Mouse (Mus musculus): Measurements from ENCODE around the gene 1810009A15Rik. TPM values are rescaled to one million over a fixed set of nuclear protein-coding genes. Genes with fewer than 3 reads are reported as not detected.
"Not testable (repeated sequence)": the region's sequence is repeated elsewhere in the genome, so short reads cannot be mapped to it uniquely, and the experiment has no call there.

1810009A15Rik gene
- total RNA-seq (2014; fragmentation: Nextera tagmentation) (76.6 and 113 TPM in 2 replicates), total RNA-seq (2017) (94.2 and 120 TPM in 2 replicates)

GRCm38 (mm10) chr19:8888511-8889385, at the start of gene 1810009A15Rik, which contains the start of gene Gm49416:
Gene 1810009A15Rik (plus strand): TSS chr19:8888853.
Gene Gm49416 (plus strand): TSS chr19:8888926.
- ATAC-seq (replicated peaks; ENCODE audit: low FRiP score, low TSS enrichment, poor library complexity, severe bottlenecking): peak; percentile 87

DNA sequence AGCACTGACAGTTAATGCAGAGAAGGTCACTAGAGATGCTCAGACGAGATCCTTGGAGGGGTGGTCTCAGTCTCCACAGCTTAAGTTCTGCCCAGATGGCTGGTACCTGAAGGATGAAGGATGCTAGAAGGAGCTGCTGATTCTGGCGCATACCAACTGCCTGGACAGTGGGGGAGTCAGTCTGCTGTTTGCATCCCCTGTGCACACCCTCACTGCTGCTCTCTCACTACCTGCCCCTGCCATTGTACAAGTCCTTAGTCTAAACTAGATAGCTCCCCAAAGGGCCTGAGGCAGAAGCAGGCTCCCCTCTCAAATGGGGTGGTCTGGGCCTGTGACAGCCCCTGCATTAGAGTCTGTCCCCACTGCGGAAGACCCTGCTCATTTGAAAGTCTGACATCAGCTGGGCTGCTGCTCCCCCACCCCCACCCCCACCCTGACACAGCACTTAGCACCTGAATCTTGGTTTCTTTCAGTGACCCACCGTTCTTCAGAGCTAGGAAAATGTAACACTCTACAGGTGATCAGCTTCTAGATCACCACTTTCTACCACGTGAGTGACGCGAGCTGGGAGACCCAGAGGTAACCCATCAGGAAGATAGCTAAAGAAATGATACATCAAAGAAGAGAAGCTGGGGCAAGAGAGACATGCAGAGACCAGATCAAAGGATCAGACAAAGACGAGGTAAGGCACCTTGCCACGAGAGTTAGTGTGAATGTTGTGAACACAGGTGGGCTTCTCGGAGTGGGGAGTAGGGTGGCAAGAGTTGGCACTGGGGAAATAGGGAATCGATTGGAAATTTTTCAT, 49.3 kb upstream of the 1810009A15Rik start, which contains the start of gene Gng3:
Gng3 (minus strand) TSS at position 92 of the 805 bp plus-strand sequence.
- no peak for ATAC-seq (replicated peaks; ENCODE audit: low FRiP score, low TSS enrichment, poor library complexity, severe bottlenecking)

DNA sequence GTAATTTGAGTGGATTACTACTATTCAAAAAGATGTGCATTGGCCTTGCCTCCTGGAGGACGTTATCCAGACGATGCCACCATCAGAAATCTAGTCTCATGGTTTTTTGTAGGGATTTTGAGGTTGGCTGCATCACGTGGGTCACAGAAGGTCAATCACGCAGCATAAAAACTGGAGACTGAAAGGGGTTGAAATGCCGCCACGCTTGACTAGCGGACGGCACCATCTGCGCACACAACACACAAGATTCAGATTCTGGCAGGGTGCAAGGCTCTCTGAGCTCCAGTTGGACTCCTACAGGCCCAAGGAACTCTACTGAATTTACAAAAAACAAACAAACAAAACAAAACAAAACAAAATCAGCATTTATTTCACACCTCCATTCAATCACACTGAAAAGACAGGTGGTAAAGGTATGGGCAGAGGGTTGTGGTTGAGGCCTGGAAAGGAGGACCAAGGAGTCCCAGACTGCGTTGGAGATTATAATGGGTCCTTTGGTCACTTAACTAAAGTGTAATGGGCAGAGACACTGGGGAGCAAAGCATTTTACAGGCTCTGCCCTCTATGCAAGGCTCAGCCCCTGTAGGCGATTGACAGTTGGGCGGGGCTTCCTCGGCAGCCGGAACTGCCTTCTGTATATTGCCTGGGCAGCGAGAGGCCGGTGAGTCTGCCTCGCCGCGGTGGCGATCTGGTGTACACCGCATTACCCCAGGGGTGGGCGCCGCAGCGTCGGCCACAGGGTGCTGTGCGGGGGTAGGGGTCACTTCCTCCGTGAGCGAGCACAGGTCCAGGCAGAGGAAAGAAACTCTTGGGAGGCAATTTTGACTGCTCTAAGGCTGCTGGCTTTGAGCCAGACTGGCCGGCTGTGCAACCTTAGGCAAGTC, 48.5 kb upstream of the 1810009A15Rik start:
- peak; percentile 71 for ATAC-seq (replicated peaks; ENCODE audit: low FRiP score, low TSS enrichment, poor library complexity, severe bottlenecking)

GRCm38 (mm10) chr19:8841012-8841411, 47.6 kb upstream of the 1810009A15Rik start:
- ATAC-seq (replicated peaks; ENCODE audit: low FRiP score, low TSS enrichment, poor library complexity, severe bottlenecking): no peak

GRCm38 (mm10) chr19:8842961-8843360, 45.7 kb upstream of the 1810009A15Rik start:
- ATAC-seq (replicated peaks; ENCODE audit: low FRiP score, low TSS enrichment, poor library complexity, severe bottlenecking): no peak

GRCm38 (mm10) chr19:8844371-8845129, 44.1 kb upstream of the 1810009A15Rik start:
- peak; percentile 42; the same call in 1 of the 2 replicates for ATAC-seq (replicated peaks; ENCODE audit: low FRiP score, low TSS enrichment, poor library complexity, severe bottlenecking)

DNA sequence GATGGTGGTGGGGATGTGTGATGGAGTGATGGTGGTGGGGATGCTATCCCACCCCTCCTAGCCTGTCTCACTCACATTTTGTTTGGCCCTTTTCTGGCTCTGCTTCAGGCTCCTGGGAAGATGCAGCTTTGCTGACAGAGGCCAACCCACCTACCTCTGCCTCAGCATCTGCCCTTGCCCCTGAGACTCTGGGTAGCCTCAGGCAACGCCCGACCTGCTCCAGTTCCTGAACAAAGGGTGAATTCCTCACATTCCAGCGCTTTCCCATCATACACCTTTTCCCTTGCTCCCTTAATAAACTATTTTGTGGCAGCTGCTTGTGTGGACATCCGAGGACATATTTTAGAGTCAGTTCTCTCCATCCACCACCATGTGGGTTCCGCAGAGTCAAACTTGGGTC, 40.3 kb upstream of the 1810009A15Rik start:
- ATAC-seq (replicated peaks; ENCODE audit: low FRiP score, low TSS enrichment, poor library complexity, severe bottlenecking): no peak

- peak; percentile 36; the same call in 1 of the 2 replicates for ATAC-seq (replicated peaks; ENCODE audit: low FRiP score, low TSS enrichment, poor library complexity, severe bottlenecking)
Observed at GRCm38 (mm10) chr19:8850402-8850901, 38.2 kb upstream of the 1810009A15Rik start, which contains the start of gene Lrrn4cl. Gene Lrrn4cl (plus strand): TSS chr19:8850768.

DNA sequence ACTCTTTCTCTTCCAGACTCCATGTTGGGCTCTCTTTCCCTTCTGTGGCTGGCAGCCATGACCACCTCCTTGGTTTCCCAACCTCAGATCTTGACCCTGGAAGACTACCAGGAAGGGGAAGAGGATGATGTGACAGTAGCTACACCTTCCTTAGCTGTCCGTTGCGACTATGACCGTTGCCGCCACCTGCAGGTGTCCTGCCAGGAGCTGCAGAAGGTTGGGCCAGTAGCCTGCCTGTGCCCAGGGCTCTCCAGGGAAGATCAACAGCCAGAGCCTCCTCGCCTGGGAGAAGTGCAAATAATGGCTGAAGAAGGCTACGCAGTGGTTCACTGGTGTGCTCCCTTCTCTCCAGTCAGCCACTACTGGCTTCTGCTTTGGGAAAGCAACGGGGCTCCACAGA, 37.0 kb upstream of the 1810009A15Rik start:
- ATAC-seq (replicated peaks; ENCODE audit: low FRiP score, low TSS enrichment, poor library complexity, severe bottlenecking): no peak

GRCm38 (mm10) chr19:8852236-8852928, 36.3 kb upstream of the 1810009A15Rik start:
- ATAC-seq (replicated peaks; ENCODE audit: low FRiP score, low TSS enrichment, poor library complexity, severe bottlenecking): no peak

DNA sequence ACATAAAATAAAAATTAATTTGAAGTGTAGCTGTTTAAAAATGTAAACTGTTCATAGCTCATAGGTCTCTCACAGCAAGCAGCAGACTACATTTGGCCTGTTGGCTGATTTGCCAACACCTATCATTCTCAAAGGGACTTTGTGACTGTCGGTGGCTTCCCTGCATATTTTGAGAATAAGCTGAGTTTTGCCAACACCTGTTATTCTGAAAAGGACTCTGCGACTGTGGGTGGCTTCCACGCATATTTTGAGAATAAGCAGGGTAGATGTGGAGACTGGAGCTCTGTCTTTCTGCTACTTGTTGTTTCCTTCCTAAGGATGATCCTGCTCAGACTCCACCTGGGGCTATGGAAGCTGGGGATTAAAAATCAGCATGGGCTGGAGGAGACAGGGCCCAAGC, 35.5 kb upstream of the 1810009A15Rik start:
- no peak for ATAC-seq (replicated peaks; ENCODE audit: low FRiP score, low TSS enrichment, poor library complexity, severe bottlenecking)

GRCm38 (mm10) chr19:8857689-8858088, 31.0 kb upstream of the 1810009A15Rik start:
- ATAC-seq (replicated peaks; ENCODE audit: low FRiP score, low TSS enrichment, poor library complexity, severe bottlenecking): 0 out of 2 replicates have a peak, but pooled peaks have one; percentile 52

- ATAC-seq (replicated peaks; ENCODE audit: low FRiP score, low TSS enrichment, poor library complexity, severe bottlenecking): no peak
Observed at GRCm38 (mm10) chr19:8859018-8859417, 29.6 kb upstream of the 1810009A15Rik start.

- ATAC-seq (replicated peaks; ENCODE audit: low FRiP score, low TSS enrichment, poor library complexity, severe bottlenecking): no peak
Observed at GRCm38 (mm10) chr19:8864265-8864664, 24.4 kb upstream of the 1810009A15Rik start.

- ATAC-seq (replicated peaks; ENCODE audit: low FRiP score, low TSS enrichment, poor library complexity, severe bottlenecking): not testable (repeated sequence)
Observed at GRCm38 (mm10) chr19:8870381-8870780, 18.3 kb upstream of the 1810009A15Rik start.

DNA sequence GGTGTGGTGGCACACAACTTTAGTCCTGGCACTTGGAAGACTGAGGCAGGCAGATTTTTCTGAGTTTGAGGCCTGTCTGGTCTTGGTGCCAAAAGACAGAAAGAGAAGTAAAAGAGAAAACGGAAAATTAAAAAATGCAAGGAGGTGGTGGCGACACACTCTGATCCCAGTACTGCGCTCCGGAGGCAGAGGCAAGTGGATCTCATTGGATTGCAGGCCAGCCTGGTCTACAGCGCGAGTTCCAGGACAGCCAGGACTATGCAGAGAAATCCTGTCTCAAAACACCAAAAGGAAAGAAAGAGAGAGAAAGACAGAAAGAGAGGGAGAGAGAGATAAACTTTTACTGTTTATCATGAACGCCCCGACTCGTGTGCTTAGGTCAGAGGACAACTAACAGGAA, 17.8 kb upstream of the 1810009A15Rik start:
- no peak for ATAC-seq (replicated peaks; ENCODE audit: low FRiP score, low TSS enrichment, poor library complexity, severe bottlenecking)
